Mouse (Mus musculus) urinary bladder, postnatal 14 days (tissue): Measurements from ENCODE around the gene Gabrr2.
A peak's percentile ranks its signal among the peaks of the same experiment; 100 is the strongest.
"Not testable (repeated sequence)": the region's sequence is repeated elsewhere in the genome, so short reads cannot be mapped to it uniquely, and the experiment has no call there.

Source experiments
- DNase-seq: peaks from one replicate; pipeline ENCODE4 v3.0.0; 2021; ENCODE audit warnings: low spot score

Gene Gabrr2

DNA sequence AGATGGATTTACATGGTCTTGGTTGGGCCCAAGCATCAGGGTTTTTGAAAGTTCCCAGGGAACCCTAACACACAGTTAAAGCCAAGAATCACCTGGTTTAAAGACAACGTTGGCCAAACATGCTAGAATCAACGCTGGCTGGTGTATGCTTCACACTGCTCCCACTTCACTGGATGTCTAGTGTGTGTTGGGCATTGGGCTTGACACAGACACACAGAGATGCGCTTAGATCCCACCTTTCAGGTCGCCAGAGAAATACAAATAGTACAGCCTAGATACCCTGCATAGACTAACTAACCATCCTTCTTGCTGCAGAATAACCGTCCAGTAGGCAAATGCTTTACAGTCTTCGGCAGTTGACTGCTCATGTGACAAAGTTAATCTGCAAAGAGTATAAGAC lies 7.5 kb downstream of the Gabrr2 start:
- DNase-seq, result no peak

DNA sequence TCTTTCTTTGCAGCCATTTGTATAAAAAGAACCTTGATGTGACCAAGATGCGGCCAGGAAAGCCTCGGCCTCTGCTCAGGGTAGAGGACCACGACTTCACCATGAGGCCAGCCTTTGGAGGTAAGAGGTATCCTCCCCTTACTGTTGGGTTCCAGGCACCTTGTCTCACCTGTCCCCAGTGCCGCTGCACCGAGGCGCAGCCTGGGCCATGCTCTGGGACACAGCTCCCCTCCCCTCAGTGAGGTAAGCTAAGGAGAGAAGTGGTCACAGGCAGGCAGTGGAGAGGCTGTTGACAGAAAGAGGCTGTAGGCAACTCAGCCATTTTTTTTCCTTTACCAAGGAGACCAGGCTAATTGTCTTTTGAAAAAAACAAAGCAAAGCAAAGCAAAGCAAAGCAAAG lies 8.5 kb downstream of the Gabrr2 start:
- no peak for DNase-seq

DNA sequence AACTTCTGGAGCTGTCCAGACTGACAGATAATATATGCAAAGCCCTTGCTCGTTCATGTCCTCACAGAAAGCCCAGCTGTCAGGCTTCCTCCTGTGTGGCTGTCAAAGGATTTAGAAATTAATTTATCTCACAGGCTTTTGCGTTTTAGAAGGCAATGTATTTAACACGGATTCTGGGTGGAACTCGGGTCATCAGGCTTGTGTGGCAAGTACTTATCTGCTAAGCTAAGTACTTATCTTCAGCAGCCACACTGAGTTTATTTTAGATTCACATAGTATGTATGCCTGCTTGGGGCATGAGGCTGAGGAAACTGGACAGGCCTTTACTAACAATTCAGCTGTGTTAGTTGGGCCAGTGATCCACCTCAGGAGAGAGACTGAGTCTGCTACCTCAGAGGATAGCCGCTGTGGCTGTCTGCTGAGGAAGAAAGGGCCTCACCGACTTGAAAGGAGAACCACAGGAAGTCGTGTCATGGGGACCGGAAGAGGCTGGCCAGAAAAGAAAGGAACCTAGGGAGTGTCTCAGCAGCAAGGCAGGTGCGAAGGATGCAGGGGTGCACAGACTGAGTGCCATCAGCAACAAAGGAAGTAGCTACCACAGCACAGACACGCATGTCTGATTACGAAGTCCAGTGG lies 9.8 kb downstream of the Gabrr2 start:
- DNase-seq, result no peak

DNA sequence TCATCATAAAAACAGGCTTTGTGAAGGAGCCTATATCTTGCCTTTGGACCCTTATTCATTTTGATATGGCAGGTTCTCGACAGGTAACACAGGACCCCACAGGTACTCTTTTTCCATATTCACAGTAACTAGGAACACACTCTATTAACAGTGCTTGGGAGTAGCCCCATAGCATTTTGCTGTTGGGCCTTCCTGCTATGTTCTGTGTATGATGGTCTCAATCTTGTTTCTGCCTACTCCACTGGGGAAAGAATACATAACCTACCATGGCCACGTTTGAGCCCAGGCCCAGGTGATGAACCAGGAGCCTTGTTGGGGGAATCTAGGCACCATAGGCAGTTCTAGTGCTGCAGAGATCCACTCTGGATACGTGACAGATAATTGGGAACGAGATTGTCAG lies 11.6 kb downstream of the Gabrr2 start:
- DNase-seq, result no peak

DNA sequence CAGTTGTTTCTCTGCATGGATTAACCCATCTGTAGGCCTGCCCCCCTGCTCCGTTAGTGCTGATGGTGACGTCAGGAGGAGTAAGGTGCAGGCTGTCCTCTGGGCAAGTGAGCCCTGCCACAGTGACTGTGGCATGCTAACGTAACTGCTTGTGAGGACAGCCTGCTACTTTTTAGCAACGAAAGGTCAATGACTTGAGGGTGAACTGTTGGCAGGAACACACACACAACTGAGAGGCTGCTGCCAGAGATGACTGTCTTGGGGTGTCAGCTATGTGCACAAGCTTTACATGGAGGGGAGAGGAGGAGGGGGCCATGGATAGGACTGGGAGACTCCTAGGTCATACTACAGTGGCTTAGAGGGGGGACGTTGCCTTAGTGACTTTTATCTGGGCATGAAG lies 12.1 kb downstream of the Gabrr2 start:
- no peak for DNase-seq

DNA sequence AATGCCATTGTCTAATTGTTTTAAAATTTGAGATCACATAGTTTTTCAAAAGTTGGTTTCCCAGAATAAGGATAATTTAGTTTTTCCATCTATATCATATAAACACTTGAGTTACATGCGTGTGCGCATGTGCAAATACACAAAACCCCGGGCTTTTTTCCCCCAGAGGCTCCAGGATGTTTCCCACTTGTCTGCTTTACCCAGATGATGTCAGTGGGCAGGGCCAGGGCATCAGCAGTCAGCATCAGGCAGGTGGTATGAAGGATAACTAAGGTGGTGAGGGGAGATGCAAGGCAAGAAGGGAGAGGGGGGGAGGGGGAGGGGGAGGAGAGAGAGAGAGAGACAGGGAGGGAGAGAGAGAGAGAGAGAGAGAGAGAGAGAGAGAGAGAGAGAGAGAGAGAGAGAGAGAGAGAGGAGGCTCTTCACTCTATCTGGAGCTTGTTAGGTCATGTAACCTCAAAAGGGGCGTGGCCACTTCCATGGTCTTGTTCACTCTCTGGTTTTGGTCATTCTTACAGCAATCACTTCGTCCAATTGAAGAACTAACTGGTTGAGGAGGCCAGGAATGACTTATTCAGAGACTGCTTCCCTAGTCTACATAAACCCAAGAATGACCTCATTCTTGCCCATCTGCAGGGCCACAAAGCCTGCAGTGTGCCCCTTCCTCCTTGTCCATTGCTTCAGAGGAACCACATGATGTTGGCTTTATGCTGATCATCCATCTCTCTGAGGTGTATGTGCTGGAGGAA lies 13.2 kb downstream of the Gabrr2 start:
- no peak for DNase-seq

DNA sequence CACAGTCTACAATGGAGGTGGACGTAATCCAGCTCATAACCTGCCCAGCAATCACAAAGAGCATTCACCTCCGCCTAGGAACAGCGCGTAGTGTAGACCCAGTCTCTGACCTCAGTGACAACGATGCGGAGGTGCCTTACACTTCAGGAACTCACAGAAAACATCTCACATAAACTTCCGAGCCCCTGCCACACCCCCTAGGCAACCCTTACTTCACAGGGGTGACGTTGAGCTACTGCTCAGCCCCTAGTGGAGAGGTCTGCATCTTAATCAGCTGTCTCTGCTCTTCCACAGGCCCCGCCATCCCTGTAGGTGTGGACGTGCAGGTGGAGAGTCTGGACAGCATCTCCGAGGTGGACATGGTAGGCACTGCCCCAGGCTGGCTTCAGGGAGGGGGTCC lies 14.4 kb downstream of the Gabrr2 start:
- no peak for DNase-seq

DNA sequence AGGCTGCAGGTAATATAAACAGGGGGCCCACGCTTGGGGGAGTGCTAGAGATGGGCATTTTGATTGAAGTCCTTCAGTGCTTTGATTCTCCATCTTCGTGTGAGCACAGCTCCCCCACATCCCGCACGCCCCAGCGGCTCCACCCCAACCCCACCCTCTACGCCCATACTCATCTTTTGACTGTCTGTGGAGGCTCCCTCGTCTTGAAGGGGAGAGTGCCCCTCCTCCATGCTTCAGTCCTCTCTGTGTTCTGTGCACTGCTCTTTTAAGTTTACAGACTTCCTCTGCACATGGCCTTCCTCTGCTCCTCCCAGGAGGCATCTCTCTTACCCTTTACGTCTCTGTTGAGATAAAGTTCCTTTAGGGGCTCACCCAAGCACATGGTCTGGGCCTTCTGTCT lies 14.9 kb downstream of the Gabrr2 start:
- no peak for DNase-seq

DNA sequence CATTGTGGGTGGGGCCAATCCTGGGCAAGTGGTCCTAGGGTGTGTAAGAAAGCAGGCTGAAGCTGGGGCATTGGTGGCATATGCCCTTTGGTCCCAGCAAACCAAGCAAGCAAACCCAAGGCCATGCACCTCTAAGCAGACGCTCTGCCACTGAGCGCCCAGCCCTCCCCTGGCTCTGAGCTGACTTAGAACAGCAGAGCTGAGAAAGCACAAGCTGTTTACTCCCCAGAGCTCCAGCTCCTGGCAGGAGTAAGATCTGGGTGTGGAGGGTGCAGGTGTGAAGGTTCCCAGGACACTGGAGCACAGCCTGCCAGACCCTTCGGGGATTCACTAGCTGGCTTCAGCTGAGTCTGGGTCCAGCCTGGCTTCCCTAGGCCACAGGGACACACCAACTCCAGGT lies 15.7 kb downstream of the Gabrr2 start:
- no peak for DNase-seq

DNA sequence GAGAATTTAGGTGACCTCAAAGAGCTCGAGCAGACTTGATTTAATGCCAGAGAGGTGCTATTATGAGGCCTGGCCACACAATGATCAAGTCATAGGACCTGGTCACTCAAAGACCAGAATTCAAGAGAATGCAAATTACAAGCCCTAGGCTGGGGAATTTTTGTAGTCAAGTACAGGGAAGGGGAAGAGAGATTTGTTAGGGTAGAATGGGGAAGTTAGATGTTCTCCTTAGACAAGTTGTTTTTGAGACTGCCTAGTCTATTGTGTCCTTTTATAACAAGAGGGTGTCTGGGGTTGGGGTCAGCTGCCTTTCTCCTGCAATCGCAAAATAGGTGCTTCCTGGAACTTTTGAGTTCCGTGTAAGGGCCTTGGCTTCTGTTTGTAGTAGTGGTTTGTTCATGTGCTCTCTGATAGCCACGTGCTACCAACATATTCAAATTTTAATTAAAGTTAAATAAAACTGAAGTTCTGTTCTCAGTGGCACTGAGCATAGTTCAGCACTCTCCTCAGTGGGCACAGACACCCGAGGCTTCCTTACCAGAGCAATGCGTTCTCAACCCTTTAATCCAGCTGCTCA lies 36.4 kb downstream of the Gabrr2 start:
- DNase-seq, result no peak

DNA sequence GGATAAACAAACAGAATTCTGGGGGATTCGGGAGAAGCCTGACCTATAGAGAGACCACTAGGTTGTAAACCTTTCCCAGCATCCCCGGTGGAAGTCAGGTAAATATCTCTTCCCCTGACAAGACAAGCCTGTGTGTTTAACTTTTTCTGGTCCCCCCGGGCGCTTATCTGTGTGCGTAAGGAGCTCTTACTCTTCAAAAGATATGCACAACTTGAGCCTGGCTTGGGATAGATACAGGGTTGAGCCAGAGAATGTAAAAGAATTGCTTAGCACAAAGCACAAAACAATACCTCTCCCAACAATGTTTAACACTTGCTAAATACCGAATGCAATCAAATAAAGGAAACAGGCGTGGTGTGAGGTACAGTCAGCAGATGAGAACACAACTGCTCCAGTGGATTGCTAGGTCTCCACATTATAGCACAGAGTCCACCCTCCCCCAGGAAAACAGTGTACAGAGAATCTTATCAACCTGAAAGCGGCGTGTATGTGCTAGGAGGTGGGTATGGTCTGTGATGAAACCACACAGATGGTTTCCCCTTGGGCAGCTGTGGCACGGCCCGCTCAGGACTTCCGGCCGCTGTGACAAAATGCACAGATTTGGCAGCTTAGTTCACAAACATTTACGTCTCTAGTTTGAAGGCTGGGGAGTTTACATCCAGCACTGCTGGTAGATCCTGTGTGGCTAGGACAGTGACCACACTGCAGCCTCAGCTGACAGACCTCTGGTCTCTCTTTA lies 47.1 kb downstream of the Gabrr2 start:
- DNase-seq, result no peak

DNA sequence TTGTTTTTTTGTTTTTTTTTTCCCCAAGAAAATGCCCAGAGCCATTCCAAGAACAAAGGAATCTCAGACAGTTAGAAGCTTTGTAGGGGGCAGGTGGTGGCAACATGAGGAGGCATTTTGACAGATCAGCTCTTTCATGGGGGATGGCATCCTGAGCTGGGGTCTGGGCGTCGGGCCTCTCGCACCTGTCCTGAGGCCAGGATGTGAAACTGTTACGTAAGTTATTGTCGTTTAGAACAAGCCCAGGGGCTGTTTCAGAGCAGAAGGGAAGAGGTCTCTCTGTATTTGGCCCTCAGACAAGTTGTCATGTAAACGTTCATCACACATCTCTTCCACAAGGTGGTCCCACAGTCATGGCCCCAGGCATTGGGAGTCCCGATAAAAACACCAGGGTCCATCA lies 48.0 kb downstream of the Gabrr2 start:
- no peak for DNase-seq

DNA sequence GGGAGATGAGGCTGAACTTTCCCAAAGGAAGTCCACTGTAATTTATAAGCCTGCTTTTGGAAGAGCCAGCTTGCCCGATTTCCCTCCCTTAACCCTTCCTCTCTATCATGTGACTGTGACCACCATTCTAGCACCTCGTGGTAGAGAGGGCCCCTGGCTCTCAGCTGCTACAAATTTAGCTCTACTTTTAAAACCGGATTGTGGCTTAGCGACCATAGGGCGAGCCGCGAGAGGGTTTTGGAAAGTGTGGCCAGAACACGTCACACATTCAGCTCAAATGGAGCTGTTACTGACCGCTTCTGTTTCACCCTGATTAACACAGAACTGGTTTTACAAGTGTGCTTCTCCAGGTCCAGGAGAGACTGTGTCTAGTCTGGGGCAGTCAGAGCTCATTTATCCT lies 48.6 kb downstream of the Gabrr2 start:
- DNase-seq, result no peak

DNA sequence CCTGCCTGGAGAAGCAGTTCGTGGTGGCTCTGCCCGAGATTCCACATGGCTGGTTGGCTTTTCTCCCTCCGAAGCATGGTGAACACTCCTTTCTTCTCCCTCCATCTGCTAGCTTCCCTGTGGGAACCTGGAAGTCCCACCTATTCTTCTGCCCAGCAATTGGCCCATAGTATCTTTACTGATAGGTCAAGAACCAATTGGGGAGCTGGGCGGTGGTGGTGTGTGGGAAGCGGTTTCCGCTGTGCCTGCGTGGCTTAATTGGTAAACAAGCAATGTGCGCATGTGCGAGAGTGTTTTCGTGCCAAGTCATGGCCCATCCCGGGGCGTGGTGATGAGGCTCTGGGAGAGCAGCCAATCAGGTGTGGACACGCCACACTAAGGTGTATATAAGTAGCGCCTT lies 50.1 kb downstream of the Gabrr2 start:
- not testable (repeated sequence) for DNase-seq

DNA sequence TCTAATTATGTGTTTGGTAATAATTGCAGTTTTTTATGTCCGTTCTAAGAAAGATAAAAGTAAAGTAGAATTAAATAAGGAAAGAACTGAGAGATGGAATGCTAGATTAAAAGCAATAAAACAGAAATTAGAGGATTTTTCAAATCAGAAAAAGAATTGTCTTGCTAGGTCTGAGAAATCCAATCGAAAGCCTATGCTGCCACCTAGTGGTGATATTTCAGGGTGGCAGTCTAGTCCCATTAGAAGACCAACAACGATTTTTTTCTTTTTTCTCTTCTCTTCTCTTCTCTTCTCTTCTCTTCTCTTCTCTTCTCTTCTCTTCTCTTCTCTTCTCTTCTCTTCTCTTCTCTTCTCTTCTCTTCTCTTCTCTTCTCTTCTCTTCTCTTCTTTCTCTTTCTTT lies 56.3 kb downstream of the Gabrr2 start:
- peak; percentile 83 for DNase-seq

DNA sequence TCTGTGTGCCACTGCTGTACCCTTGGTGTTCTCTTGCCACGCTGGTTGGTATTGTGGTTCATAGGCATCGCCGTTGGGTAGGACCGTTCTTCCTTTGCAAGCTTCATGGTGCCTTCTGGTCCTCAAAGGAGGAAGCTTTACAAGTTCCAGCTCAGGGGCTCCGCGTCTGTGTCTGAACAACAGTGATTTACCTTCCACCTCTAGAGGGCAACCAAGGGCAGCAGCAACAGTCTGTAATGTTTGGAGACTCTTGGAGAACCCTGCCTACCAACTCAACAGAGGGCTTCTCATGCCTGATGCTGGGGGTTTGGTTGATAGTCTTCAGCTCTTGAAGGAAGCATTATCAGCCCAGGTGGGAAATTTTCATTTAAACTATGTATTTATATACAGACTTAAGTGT lies 61.7 kb downstream of the Gabrr2 start:
- DNase-seq, result peak; percentile 39

DNA sequence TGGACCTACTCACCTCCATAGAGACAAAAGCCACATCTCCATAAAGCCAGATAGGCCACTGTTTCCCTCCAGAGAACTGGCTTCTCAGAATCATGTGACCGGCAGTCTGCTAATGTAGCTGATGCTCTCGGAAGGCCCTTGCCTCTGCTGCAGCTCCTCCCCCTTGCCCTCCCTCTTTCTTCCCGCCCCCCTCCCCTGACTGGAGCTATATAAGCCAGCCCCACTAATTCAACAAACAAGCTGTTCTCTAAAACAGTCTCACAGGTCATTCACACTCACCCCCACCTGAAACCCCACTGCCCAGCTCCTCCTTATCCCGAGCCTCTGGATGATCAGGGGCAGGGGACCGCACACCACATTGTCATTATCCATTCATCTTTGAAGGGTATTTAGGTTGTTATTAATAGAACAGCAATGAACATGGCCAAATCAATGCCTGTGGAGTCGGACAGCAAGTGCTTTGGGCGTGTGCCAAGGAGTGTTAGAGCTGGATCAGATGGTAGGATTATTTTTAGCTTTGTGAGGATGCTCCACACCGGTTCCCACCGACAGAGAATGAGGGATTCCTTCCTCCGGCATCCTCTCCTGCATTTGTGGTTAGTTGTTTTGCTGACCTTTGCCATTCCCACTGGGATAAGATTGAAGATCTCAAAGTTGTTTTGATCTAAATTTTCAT lies 62.7 kb downstream of the Gabrr2 start:
- DNase-seq, result no peak

DNA sequence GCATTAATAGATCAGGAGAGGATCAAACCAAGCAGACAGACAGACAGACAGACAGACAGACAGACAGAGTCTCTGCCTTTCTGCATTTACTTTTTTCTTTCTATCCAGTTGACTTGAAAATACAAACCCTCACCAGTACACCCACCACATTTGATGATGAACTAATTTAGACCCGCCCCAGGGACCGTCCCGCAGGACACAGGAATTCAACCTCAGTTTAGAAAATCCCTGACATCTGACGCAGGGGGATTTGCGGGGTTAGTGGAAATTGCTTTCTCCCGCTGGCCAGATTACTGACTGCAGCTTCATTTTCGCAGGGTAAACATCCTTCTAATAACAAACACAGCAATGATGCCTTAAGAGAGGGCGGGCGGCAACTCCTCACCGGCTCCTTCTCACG lies 69.4 kb downstream of the Gabrr2 start, which contains the start of gene Gabrr1:
TSS of gene Gabrr1 (plus strand) at position 301 of the 400 bp plus-strand sequence.
- no peak for DNase-seq
